Comparison of ENCODE assay signal across 31 mouse cellular contexts in genomic region chr1:170299496-170299895, GRCm38 (mm10). TPM values are rescaled to one million over a fixed set of nuclear protein-coding genes. Genes with fewer than 3 reads are reported as not detected.
DNase-seq lines count a peak whose midpoint lies in the region; ATAC-seq and TF ChIP-seq lines count a peak whose summit lies in the region.
"Had no signal": no experiment of that assay in that cellular context is flagged by ENCODE, and none has a peak within 500 bp of the region (broad histone marks: within the 10 kb centered on the region; RNA-seq: fewer than 3 reads in every experiment).

No protein-coding gene starts in this region.

- intact Hi-C loops in left cerebral cortex, adult 2 months (cut with DNase I), result loop anchor here (5.0 to 10.0 kb wide), 2 partner anchors 103 to 285 kb away; partner anchors contain the start of gene Nos1ap

- H3K27me3 ChIP-seq in kidney, embryonic 15.5 days, result no peaks in the 10 kb centered on the region
- H3K27me3 ChIP-seq: heart, embryonic 12.5 days; heart, embryonic 15.5 days; hindbrain, embryonic 13.5 days had no signal

- H3K27ac ChIP-seq in kidney, embryonic 15.5 days, result no peak overlapping the region
- H3K27ac ChIP-seq in left cerebral cortex, adult 2 months, result 0 out of 2 replicates have a peak overlapping the region, but pooled peaks have one; percentile 13
- H3K27ac ChIP-seq: forebrain, embryonic 10.5 days; gastrocnemius, adult 2 months; heart, embryonic 15.5 days; hindbrain, embryonic 10.5 days; hindbrain, embryonic 13.5 days had no signal

- WGBS in kidney, embryonic 15.5 days, result 41% methylated on average over 4 of the region's 4 CpGs

- no peak for DNase-seq in kidney, adult 8-10 months
- DNase-seq in left cerebral cortex, adult 2 months (ENCODE audit: extremely low spot score in 1 of 2, low spot score in 2 of 2), result no peak
- DNase-seq in left cerebral cortex, adult 11 months (ENCODE audit: low spot score), result no peak
- DNase-seq in urinary bladder, postnatal 10 days (ENCODE audit: low spot score), result no peak
- DNase-seq: adrenal gland, adult 8-10 months; adrenal gland, postnatal 25 days; cerebellum, adult 11-12 months; cerebellum, adult 8-10 months; cerebellum, postnatal 10 days; cerebellum, postnatal 36 days; forebrain, postnatal 0 days; gastrocnemius, adult 2 months; gastrocnemius, postnatal 14 days; heart, postnatal 10 days; heart, postnatal 36 days had no signal

- peaks cover 4% of the 10 kb centered on the region; the same call in 1 of the 2 replicates for H3K4me1 ChIP-seq in kidney, embryonic 15.5 days

- no peaks in the 10 kb centered on the region for H3K9me3 ChIP-seq in kidney, embryonic 15.5 days (replicated peaks)
- H3K9me3 ChIP-seq: forebrain, embryonic 10.5 days; heart, embryonic 12.5 days; heart, embryonic 15.5 days; hindbrain, embryonic 10.5 days; hindbrain, embryonic 13.5 days had no signal

- no peak for TF ChIP-seq CTCF in left cerebral cortex, adult 2 months (IDR thresholded peaks at IDR 0.05)

- no peak overlapping the region for H3K4me3 ChIP-seq in kidney, embryonic 15.5 days (replicated peaks)
- H3K4me3 ChIP-seq in left cerebral cortex, adult 2 months, result no peak overlapping the region
- H3K4me3 ChIP-seq: forebrain, embryonic 10.5 days; gastrocnemius, adult 2 months; heart, embryonic 12.5 days; heart, embryonic 15.5 days; hindbrain, embryonic 10.5 days; hindbrain, embryonic 13.5 days had no signal

- ATAC-seq in kidney, embryonic 15.5 days (replicated peaks; ENCODE audit: low FRiP score), result peak; percentile 82
- ATAC-seq in megakaryocyte, adult 5-6 weeks (ENCODE audit: poor library complexity, severe bottlenecking), result peak; percentile 36; the same call in 1 of the 2 replicates
- ATAC-seq: CD4-positive, CD25-positive, alpha-beta regulatory T cell, adult 4 months; forebrain, embryonic 14.5 days; forebrain, postnatal 0 days; hindbrain, embryonic 16.5 days had no signal

- no peak overlapping the region for H3K4me2 ChIP-seq in kidney, embryonic 15.5 days
- H3K4me2 ChIP-seq: heart, embryonic 12.5 days; heart, embryonic 15.5 days; hindbrain, embryonic 13.5 days had no signal

- H3K36me3 ChIP-seq in kidney, embryonic 15.5 days, result peaks cover 5% of the 10 kb centered on the region; the same call in 1 of the 2 replicates
- H3K36me3 ChIP-seq: forebrain, embryonic 10.5 days; heart, embryonic 15.5 days; hindbrain, embryonic 10.5 days had no signal

- no peak overlapping the region for H3K9ac ChIP-seq in kidney, embryonic 15.5 days
- H3K9ac ChIP-seq: forebrain, postnatal 0 days; heart, embryonic 12.5 days; heart, embryonic 15.5 days; hindbrain, embryonic 13.5 days had no signal

RNA-seq across cellular contexts. Expression of gene Gm7694, which starts 6.6 kb away (rescaled TPM):
- 5.8 TPM in 2 replicates for polyA plus RNA-seq in kidney, embryonic 15.5 days (2015; fragmentation: Nextera tagmentation; extraction: Ambion mirVana)
- total RNA-seq in left cerebral cortex, adult 2 months (2021), result 1 to 10 TPM; 2.5 to 3.6 TPM
- 5.7 and 5.8 TPM in 2 replicates for total RNA-seq in megakaryocyte, adult 5-6 weeks (2015)
- total RNA-seq in megakaryocyte, adult 5-6 weeks (2017), result 2.7 and 4.1 TPM in 2 replicates
- polyA plus RNA-seq: CD4-positive, CD25-positive, alpha-beta regulatory T cell, adult 4 months had no signal

RNA-seq across cellular contexts. Expression of gene Spata46, which starts 9.1 kb away (rescaled TPM):
- 2.1 and 2.5 TPM in 2 replicates for polyA plus RNA-seq in kidney, embryonic 15.5 days (2015; fragmentation: Nextera tagmentation; extraction: Ambion mirVana)
- total RNA-seq in left cerebral cortex, adult 2 months (2021), result not detected
- total RNA-seq in megakaryocyte, adult 5-6 weeks (2015), result not detected in 2 replicates
- not detected in 2 replicates for total RNA-seq in megakaryocyte, adult 5-6 weeks (2017)
- total RNA-seq: adrenal gland, adult 8-10 months; adrenal gland, postnatal 25 days; forebrain, postnatal 0 days; gastrocnemius, adult 2 months; gastrocnemius, postnatal 14 days; heart, adult 8-10 months; heart, postnatal 10 days; heart, postnatal 36 days; MEL had no signal
- polyA plus RNA-seq: brain, embryonic 14.5 days; C2C12; CD4-positive, CD25-positive, alpha-beta regulatory T cell, adult 4 months; forebrain, postnatal 0 days; frontal cortex, adult 2 months had no signal

RNA-seq across cellular contexts. Expression of gene Sh2d1b1, which starts 22.4 kb away (rescaled TPM):
- 0.06 and 0.16 TPM in 2 replicates for polyA plus RNA-seq in kidney, embryonic 15.5 days (2015; fragmentation: Nextera tagmentation; extraction: Ambion mirVana)
- total RNA-seq in left cerebral cortex, adult 2 months (2021), result not detected
- 16.4 and 20.1 TPM in 2 replicates for total RNA-seq in megakaryocyte, adult 5-6 weeks (2015)
- 12.1 and 13.4 TPM in 2 replicates for total RNA-seq in megakaryocyte, adult 5-6 weeks (2017)
- total RNA-seq: forebrain, postnatal 0 days; gastrocnemius, adult 2 months; gastrocnemius, postnatal 14 days; MEL had no signal
- polyA plus RNA-seq: CD4-positive, CD25-positive, alpha-beta regulatory T cell, adult 4 months; embryonic facial prominence, embryonic 11.5 days; forebrain, embryonic 10.5 days; forebrain, postnatal 0 days; hindbrain, embryonic 10.5 days; hindbrain, embryonic 13.5 days; hindbrain, embryonic 16.5 days had no signal

Comparison
In these comparisons a context has a peak if more than half of its experiments do, and no peak if none do; other contexts are left out.
1. RNA of gene Sh2d1b1, which starts 22.4 kb away (total RNA-seq): 12.1 to 20.1 TPM in megakaryocyte, adult 5-6 weeks; not detected in left cerebral cortex, adult 2 months; every median in the first group is over 10 times any median in the second.